Mouse (Mus musculus): ENCODE results near the gene Fen1. TPM values are rescaled to one million over a fixed set of nuclear protein-coding genes. Genes with fewer than 3 reads are reported as not detected.
A peak's percentile ranks its signal among the peaks of the same experiment; 100 is the strongest.

Gene Fen1
- polyA plus RNA-seq, 1 experiment from 2014 or later: 120 TPM

- H3K4me3 ChIP-seq: no peak overlapping the region
- no peak overlapping the region for H3K9ac ChIP-seq
- no peak overlapping the region for H3K27ac ChIP-seq
- ATAC-seq (ENCODE audit: borderline replicate concordance, extremely low read depth, low FRiP score, low TSS enrichment): no peak; the same call in 1 of the 2 replicates
- no peak overlapping the region for H3K4me2 ChIP-seq
- H3K4me1 ChIP-seq: no peaks in the 10 kb centered on the region
- H3K9me3 ChIP-seq: no peaks in the 10 kb centered on the region
- WGBS: 28% methylated on average over 2 of the region's 2 CpGs
- peaks cover 95% of the 10 kb centered on the region for H3K36me3 ChIP-seq
- H3K27me3 ChIP-seq: no peaks in the 10 kb centered on the region
These were observed 13.2 kb downstream of the Fen1 start for GRCm38 (mm10) chr19:10190796-10191195.

DNA sequence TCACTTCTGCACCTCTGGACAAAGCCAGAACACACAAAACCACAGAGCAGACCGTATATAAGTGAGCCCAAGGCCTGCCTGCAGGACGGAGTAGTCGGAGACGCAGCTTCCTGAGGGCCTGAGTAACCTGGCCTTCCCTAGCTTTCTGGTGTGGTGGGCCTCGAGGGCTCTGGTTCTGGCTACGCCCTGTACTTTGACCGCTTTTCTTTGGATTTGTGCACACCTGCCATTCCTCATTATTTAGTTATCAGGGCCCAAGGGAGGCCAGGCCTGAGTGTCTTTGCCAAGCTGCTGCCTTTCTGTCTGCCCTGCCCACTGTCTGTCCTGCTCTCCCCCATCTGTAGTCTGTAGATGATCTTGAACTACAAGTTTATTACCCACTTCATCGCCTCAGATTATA lies 14.0 kb downstream of the Fen1 start:
- 91% methylated on average over 8 of the region's 8 CpGs for WGBS
- Histone ChIP-seq H3K27ac (no peak overlapping the region), H3K9ac (no peak overlapping the region), H3K27me3 (no peaks in the 10 kb centered on the region), H3K9me3 (no peaks in the 10 kb centered on the region), H3K36me3 (peaks cover 94% of the 10 kb centered on the region), H3K4me1 (peaks cover 2% of the 10 kb centered on the region; the same call in 1 of the 2 replicates), H3K4me3 (no peak overlapping the region), H3K4me2 (no peak overlapping the region)
- ATAC-seq (ENCODE audit: borderline replicate concordance, extremely low read depth, low FRiP score, low TSS enrichment): no peak

DNA sequence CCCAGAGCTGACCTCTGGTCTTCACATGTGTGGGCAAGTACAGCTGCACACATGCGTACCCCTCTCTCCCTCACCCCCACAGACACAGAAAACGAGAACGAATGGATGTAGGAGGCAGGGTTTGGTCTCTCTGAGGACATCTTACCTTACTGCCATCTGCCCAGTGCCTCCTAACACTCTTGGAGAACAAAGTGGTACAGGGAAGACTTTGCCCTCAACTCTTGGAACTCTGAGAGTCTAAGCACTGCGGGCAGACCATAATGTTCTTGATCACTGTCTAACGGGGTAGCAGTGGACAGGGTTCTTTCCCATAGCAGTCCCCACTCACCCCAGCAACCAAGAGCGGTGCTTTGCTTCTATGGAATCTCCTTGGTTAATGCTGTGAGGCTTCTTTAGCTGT lies 14.9 kb downstream of the Fen1 start:
- Histone ChIP-seq H3K27ac (no peak overlapping the region), H3K27me3 (no peaks in the 10 kb centered on the region), H3K36me3 (peaks cover 85% of the 10 kb centered on the region), H3K4me3 (no peak overlapping the region), H3K4me2 (no peak overlapping the region), H3K4me1 (peaks cover 11% of the 10 kb centered on the region), H3K9ac (no peak overlapping the region), H3K9me3 (no peaks in the 10 kb centered on the region)
- 95% methylated on average over 6 of the region's 6 CpGs for WGBS
- no peak for ATAC-seq (ENCODE audit: borderline replicate concordance, extremely low read depth, low FRiP score, low TSS enrichment)

DNA sequence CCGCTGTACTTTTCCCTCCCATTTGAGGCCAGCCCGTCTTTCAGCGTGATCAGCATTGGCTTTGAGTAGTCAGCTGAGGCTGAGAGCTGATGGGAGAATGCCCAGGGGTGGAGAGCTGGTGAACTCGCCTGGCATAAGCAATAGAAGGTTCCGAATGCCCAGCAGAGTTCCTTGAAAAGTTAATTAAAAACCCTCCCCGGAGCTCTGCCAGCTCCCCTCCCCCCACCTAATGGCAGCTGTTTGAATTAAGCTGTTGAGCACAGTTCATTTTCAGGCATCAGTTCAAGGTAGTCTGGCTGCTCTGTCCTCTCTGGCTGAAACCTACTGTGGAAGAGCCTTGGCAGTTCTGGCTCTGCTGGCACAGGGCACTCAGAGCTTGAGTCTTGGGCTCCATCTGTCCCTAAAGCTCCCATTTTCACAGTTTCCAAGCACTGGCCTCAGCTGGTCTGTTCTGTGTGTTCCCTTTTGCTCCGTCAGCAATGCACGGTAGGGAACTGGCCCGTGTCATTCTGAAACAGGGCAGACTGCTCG lies 15.6 kb downstream of the Fen1 start:
- H3K4me2 ChIP-seq: no peak overlapping the region
- H3K9ac ChIP-seq: no peak overlapping the region
- 87% methylated on average over 10 of the region's 10 CpGs for WGBS
- no peak overlapping the region for H3K27ac ChIP-seq
- no peak overlapping the region for H3K4me3 ChIP-seq
- ATAC-seq (ENCODE audit: borderline replicate concordance, extremely low read depth, low FRiP score, low TSS enrichment): no peak
- H3K9me3 ChIP-seq: no peaks in the 10 kb centered on the region
- H3K4me1 ChIP-seq: peaks cover 13% of the 10 kb centered on the region
- peaks cover 79% of the 10 kb centered on the region for H3K36me3 ChIP-seq
- no peaks in the 10 kb centered on the region for H3K27me3 ChIP-seq

- Histone ChIP-seq H3K27me3 (no peaks in the 10 kb centered on the region), H3K36me3 (peaks cover 62% of the 10 kb centered on the region), H3K4me2 (no peak overlapping the region), H3K9me3 (no peaks in the 10 kb centered on the region), H3K4me3 (no peak overlapping the region), H3K4me1 (peaks cover 19% of the 10 kb centered on the region), H3K9ac (no peak overlapping the region), H3K27ac (no peak overlapping the region)
- ATAC-seq (ENCODE audit: borderline replicate concordance, extremely low read depth, low FRiP score, low TSS enrichment): no peak
- WGBS: 92% methylated on average over 8 of the region's 8 CpGs
These were observed 17.4 kb downstream of the Fen1 start for GRCm38 (mm10) chr19:10186569-10186968.

GRCm38 (mm10) chr19:10185876-10186275 lies 18.1 kb downstream of the Fen1 start:
- Histone ChIP-seq H3K4me2 (no peak overlapping the region), H3K4me3 (no peak overlapping the region), H3K36me3 (peaks cover 56% of the 10 kb centered on the region), H3K4me1 (peaks cover 19% of the 10 kb centered on the region), H3K27ac (no peak overlapping the region), H3K9ac (no peak overlapping the region), H3K9me3 (no peaks in the 10 kb centered on the region), H3K27me3 (no peaks in the 10 kb centered on the region)
- 91% methylated on average over 3 of the region's 3 CpGs for WGBS
- ATAC-seq (ENCODE audit: borderline replicate concordance, extremely low read depth, low FRiP score, low TSS enrichment): no peak

DNA sequence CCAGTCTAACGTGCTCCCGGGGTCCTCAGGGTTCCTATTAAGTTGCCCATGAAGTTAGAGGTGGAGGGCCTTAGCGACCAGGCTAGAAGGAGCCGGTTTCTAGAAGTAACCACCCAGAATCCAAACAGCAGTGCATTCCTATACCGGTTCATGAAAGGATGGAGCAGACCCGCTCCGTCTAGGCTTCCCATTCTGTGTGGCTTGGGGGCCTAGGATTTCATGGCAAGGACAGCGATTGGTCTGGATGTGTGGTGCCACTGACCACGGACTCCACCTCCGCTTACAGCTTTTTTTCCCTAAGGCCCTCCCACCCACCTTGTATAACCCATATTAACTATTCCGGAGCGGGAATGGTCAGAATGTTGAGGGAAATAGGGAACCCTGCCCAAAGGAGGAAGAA lies 19.9 kb downstream of the Fen1 start:
- Histone ChIP-seq H3K36me3 (peaks cover 40% of the 10 kb centered on the region), H3K27ac (peak overlapping the region; percentile 89), H3K4me2 (peak overlapping the region; percentile 84), H3K9me3 (no peaks in the 10 kb centered on the region), H3K27me3 (no peaks in the 10 kb centered on the region), H3K4me3 (peak overlapping the region; percentile 98), H3K4me1 (peaks cover 19% of the 10 kb centered on the region), H3K9ac (peak overlapping the region; percentile 88)
- 5% methylated on average over 12 of the region's 12 CpGs for WGBS
- ATAC-seq (ENCODE audit: borderline replicate concordance, extremely low read depth, low FRiP score, low TSS enrichment): peak; percentile 32; the same call in 1 of the 2 replicates

GRCm38 (mm10) chr19:10183299-10183983 lies 20.5 kb downstream of the Fen1 start:
- H3K27ac ChIP-seq: peak overlapping the region; percentile 89
- ATAC-seq (ENCODE audit: borderline replicate concordance, extremely low read depth, low FRiP score, low TSS enrichment): peak; percentile 68
- no peaks in the 10 kb centered on the region for H3K27me3 ChIP-seq
- WGBS: under 1% methylated on average over 35 of the region's 35 CpGs
- H3K36me3 ChIP-seq: peaks cover 33% of the 10 kb centered on the region
- peaks cover 19% of the 10 kb centered on the region for H3K4me1 ChIP-seq
- peak overlapping the region; percentile 84 for H3K4me2 ChIP-seq
- peak overlapping the region; percentile 88 for H3K9ac ChIP-seq
- H3K9me3 ChIP-seq: no peaks in the 10 kb centered on the region
- H3K4me3 ChIP-seq: peak overlapping the region; percentile 98

GRCm38 (mm10) chr19:10182670-10183298 lies 21.2 kb downstream of the Fen1 start, which contains the start of gene Fads1:
TSS of gene Fads1 (plus strand) at chr19:10182888.
- under 1% methylated on average over 60 of the region's 70 CpGs for WGBS
- H3K9ac ChIP-seq: peak within 1 kb of the TSS; percentile 88
- H3K4me1 ChIP-seq: peaks cover 19% of the 10 kb centered on the region
- peak within 1 kb of the TSS; percentile 89 for H3K27ac ChIP-seq
- H3K4me2 ChIP-seq: peak within 1 kb of the TSS; percentile 84
- no peaks in the 10 kb centered on the region for H3K9me3 ChIP-seq
- H3K36me3 ChIP-seq: peaks cover 27% of the 10 kb centered on the region
- H3K27me3 ChIP-seq: no peaks in the 10 kb centered on the region
- H3K4me3 ChIP-seq: peak within 1 kb of the TSS; percentile 98
- peak; percentile 96 for ATAC-seq (ENCODE audit: borderline replicate concordance, extremely low read depth, low FRiP score, low TSS enrichment)

DNA sequence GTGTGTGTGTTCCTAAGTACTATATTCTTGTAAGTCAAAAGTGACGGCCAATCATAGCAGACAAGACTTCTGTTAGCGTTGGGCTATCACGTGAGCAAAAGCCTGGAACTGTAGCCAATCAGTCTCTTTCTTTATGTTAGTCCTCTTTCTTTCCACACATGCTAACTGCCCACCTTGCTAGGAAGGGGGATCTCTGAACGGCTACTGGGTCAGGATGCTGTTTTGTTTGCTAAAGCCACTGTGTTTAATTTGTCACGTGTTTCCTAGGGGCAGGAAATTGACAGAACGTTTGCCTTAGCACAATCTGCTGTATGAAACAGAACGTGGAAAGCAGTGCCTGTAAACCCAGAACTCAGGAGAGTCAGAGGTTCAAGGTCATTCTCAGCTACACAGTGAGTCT lies 21.8 kb downstream of the Fen1 start:
- H3K4me2 ChIP-seq: peak overlapping the region; percentile 84
- peak overlapping the region; percentile 37 for H3K9ac ChIP-seq
- no peaks in the 10 kb centered on the region for H3K27me3 ChIP-seq
- H3K9me3 ChIP-seq: no peaks in the 10 kb centered on the region
- no peak for ATAC-seq (ENCODE audit: borderline replicate concordance, extremely low read depth, low FRiP score, low TSS enrichment)
- peak overlapping the region; percentile 44; the same call in 1 of the 2 replicates for H3K27ac ChIP-seq
- H3K36me3 ChIP-seq: peaks cover 20% of the 10 kb centered on the region
- WGBS: 28% methylated on average over 7 of the region's 7 CpGs
- H3K4me1 ChIP-seq: peaks cover 23% of the 10 kb centered on the region
- H3K4me3 ChIP-seq: peak overlapping the region; percentile 98

- H3K4me3 ChIP-seq: no peak overlapping the region
- no peaks in the 10 kb centered on the region for H3K27me3 ChIP-seq
- no peak for ATAC-seq (ENCODE audit: borderline replicate concordance, extremely low read depth, low FRiP score, low TSS enrichment)
- peaks cover 11% of the 10 kb centered on the region for H3K36me3 ChIP-seq
- H3K9ac ChIP-seq: no peak overlapping the region
- peaks cover 27% of the 10 kb centered on the region for H3K4me1 ChIP-seq
- no peak overlapping the region for H3K4me2 ChIP-seq
- H3K27ac ChIP-seq: no peak overlapping the region
- no peaks in the 10 kb centered on the region for H3K9me3 ChIP-seq
- 90% methylated on average over 7 of the region's 7 CpGs for WGBS
These were observed 22.7 kb downstream of the Fen1 start for GRCm38 (mm10) chr19:10181225-10181624.

DNA sequence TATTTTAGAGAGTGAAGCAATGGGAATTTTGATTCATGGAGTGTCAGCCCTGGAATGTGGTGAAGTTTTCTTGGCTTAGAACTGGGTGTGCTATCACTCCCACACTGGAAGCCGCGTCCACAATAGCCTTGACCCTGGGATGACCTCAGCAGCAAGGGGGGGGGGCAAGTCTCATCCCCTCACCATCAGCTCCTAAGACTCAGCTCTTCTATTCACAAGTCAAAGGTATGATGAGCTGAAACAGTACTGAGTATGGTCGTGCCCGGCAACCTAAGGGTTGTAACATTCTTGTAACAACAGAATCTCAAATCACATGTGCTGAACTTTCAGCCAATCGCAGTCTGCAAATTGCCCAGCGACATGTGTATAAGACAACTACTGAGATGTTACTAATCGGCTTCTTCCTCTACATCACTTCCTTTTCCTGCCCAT lies 27.0 kb downstream of the Fen1 start:
- peak; percentile 88 for ATAC-seq (ENCODE audit: borderline replicate concordance, extremely low read depth, low FRiP score, low TSS enrichment)
- peaks cover 21% of the 10 kb centered on the region for H3K4me1 ChIP-seq
- H3K27me3 ChIP-seq: no peaks in the 10 kb centered on the region
- no peaks in the 10 kb centered on the region for H3K36me3 ChIP-seq
- H3K9me3 ChIP-seq: no peaks in the 10 kb centered on the region
- no peak overlapping the region for H3K4me3 ChIP-seq
- 22% methylated on average over 7 of the region's 7 CpGs for WGBS
- no peak overlapping the region for H3K9ac ChIP-seq
- peak overlapping the region; percentile 63 for H3K27ac ChIP-seq
- peak overlapping the region; percentile 39 for H3K4me2 ChIP-seq

Data from lung, embryonic 15.5 days (tissue).